In genomic region chr14:28160852-28161251, GRCm38 (mm10) we compare ENCODE assay signal across 18 mouse cellular contexts.
"Had no signal": no experiment of that assay in that cellular context is flagged by ENCODE, and none has a peak within 500 bp of the region (broad histone marks: within the 10 kb centered on the region; RNA-seq: fewer than 3 reads in every experiment).

No protein-coding gene starts in this region.

- DNase-seq: gastrocnemius, adult 2 months; gastrocnemius, postnatal 10 days; gastrocnemius, postnatal 25 days; heart, adult 18-20 months; heart, postnatal 10 days; heart, postnatal 4 days; kidney, adult 18-20 months; kidney, adult 8-10 months; kidney, postnatal 10 days; kidney, postnatal 36 days; layer of hippocampus, adult 9-11 months; layer of hippocampus, postnatal 36 days; left cerebral cortex, postnatal 4 days had no signal

- ATAC-seq: hindbrain, embryonic 16.5 days; inflammation-experienced regulatory T-cells, adult 6 months; intestine, embryonic 15.5 days; intestine, postnatal 0 days; liver, embryonic 12.5 days had no signal
